Mouse (Mus musculus): ENCODE measurements around the gene Atad3a.
A peak's percentile ranks its signal among the peaks of the same experiment; 100 is the strongest.

DNA sequence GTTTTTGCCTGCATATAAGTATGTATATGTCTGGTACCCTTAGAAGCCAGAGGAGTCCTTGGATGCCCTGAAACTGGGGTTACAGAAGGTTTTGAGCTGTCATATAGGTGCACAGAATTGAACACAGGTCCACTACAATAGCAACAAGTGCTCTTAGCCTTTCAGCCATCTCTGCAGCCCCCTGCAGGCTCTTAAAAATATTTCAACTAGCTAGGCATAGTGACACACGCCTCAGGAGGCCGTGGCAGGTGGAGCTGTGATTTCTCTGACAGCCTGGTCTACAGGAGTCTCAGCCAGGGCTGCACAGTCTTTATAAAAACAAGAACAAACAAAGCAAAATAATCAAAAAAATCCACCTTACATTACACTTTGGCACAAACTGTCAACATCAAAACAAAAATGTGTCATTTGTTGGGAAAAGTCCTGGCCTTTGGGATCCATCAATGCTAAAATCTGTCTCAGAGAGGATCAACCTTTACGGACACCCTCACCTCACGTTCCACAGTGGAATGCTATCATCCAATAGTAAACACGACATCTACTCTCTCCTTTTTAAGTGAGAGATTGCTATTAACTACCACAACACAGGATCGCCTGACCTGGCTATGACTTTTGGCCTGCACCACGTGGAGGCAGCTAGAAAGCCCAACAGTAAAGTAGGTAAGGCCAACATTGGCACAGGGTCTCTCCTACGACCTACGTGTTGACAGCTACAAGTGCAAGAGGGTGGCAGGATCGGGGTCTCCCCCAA lies 856 bp downstream of the Atad3a start:
- TF ChIP-seq CTCF (conservative IDR thresholded peaks at IDR 0.05 in 1 of 2, IDR thresholded peaks at IDR 0.05 in 1 of 2; ENCODE audit: low read depth in 2 of 2, low read length in 2 of 2) (peak; percentile 42 to 69; a peak in 3 of 4 replicates), UBTF (IDR thresholded peaks at IDR 0.05; ENCODE audit: low read depth, low read length) (no peak)
